Mouse (Mus musculus) fibroblast of lung, adult 2 months (primary cell): ENCODE measurements around the gene 2310022A10Rik.
"Not testable (repeated sequence)": the region's sequence is repeated elsewhere in the genome, so short reads cannot be mapped to it uniquely, and the experiment has no call there.

Source experiments
- DNase-seq: peaks from one replicate; pipeline ENCODE4 v3.0.0-alpha.2; 2011; ENCODE audit warnings: low read depth

The 2310022A10Rik gene

DNA sequence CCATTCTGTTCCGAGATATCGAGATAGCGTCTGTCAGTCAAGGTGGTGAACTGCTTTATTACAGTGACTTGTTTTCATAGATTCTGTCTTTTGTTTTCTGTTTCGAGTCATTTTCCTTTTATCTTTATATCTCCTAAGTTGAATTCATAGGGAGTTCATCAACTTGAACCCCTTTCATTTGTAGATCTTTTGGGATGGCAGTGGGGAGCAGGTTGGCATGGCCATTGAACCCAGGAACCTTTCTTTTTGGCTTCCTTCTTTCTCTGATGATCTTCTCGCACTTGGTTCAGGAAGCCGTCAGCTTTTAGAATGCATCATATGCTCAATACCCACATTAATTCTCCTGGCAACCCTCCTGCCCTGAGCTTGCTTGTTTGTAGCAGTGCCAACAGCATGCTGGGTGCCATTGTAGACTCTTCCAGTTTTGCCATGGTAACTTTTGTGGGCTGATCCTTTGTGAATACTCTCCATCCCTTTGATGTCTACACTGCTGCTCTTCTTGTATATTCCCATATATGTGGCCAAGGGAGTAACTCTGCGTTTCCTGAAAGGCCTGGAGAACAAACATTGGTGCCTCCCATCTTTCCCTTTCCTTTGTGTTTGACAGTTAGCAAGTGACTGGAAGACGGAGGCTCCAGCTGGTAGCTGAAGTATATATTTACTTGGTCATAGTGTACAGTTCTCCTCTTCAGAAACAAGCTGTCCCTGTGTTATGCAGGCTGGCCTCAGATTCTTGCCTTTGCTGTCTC is 60.9 kb downstream of the 2310022A10Rik start:
- no peak for DNase-seq

DNA sequence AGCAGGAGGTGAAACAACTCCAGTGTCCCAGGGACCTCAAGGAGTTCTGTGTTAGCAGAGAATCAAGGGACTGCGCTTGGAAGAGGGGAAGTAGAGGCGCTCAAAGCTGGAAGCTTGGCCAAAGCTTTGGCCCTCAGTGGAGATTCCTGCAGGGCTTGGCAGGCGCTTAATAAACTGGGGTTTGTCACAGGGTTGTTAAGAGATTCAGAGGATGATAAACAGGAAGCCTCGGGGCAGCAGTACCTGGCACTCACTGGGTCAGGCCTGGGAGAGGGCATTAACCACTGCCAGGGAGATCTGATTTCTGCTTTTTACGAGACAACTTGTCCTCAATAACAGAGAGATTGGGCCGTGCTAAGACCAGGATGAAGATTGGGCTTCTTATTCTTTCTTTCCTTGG is 68.0 kb downstream of the 2310022A10Rik start:
- no peak for DNase-seq

DNA sequence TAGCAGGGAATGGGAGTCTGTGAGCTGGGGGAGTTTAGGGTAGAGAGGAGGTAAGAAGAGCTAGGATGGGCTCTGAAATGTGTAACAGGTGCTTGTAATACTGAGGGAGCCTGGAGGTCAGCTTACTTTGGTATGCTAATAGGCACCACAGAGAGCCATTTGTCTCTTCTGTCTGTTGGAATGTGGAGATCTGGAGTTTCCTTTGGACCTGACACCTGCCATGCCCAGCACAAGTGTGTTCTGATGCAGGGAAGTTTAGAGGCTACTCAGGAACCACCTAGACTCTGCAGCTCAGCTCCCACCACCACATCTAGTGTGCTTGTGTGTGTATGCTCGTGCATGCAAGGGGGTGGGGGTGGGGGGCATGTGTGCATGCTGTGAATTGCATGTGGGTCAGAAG is 69.2 kb downstream of the 2310022A10Rik start:
- no peak for DNase-seq

DNA sequence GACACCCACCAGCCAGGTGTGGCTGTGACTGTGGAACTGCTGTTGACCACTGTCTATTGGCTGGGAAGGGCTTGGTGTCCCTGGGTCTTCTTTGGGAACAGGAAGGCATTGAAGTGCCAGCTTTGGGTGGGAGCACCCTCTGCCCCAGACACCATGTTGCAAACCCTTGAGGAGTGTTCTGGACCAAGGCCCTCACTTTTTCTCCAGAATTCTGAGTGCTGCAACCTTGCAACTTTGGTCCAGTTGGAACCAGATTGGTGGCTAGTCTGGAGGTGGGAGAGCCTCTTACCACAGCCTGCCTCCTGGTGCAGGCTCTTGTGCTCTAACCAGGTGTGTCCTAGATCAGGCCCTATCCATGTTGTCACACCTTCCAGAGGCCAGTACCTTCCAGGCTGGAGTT is 71.9 kb downstream of the 2310022A10Rik start:
- DNase-seq = no peak

DNA sequence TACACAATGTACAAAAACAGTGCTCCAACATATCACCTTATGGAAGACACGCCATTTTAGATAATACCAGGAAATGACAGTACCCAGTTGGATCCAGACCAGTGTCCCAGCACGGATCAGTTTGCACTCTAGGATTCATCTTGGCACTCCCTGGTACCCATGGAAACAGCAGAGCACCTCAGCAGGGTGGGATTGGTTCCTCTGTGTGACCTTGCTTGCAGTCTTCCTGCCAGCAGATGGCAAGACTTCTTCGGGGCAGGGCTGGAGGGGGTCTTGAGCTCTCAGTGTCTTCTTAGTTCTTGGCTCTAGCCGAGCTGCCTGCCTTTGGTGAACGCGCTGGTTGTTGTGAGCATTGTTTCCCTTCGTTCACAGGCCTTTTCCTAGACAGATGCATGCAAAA is 74.7 kb downstream of the 2310022A10Rik start:
- no peak for DNase-seq

DNA sequence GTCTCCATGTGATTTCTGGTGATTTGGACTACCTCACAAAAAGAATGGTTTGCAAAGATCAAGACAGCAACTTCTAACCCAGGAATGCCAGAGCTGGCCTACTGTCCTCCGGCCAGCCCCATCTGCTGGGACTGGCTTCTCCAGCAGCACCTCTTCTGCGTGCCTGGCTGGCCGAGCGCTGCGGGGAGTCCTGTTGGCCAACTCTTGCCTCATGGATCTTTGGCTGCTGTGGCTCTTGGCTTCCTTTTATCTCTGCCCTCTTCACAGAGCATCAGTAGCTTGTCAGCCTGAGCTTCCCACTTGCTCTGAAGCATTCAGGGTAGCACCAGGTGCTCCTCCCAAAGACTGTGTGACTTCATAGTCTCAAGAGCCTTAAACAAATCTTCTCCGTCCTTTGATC is 75.2 kb downstream of the 2310022A10Rik start:
- DNase-seq = no peak

DNA sequence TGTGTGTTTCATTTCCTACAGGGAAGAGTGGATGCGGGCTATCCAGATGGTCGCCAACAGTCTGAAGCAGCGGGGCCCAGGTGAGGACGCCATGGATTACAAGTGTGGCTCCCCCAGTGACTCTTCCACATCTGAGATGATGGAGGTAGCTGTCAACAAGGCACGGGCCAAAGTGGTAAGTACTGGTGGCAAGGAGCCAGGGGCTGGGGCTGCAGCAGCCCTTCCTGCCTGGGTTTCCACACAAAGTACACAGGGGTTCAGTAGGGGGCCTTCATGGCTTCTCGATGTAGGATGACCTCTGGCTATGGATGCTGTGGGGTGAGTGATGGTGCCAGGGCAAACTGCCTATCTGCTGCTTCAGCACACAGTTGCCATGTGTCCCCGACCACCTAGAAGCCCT is 75.8 kb downstream of the 2310022A10Rik start:
- DNase-seq = not testable (repeated sequence)

DNA sequence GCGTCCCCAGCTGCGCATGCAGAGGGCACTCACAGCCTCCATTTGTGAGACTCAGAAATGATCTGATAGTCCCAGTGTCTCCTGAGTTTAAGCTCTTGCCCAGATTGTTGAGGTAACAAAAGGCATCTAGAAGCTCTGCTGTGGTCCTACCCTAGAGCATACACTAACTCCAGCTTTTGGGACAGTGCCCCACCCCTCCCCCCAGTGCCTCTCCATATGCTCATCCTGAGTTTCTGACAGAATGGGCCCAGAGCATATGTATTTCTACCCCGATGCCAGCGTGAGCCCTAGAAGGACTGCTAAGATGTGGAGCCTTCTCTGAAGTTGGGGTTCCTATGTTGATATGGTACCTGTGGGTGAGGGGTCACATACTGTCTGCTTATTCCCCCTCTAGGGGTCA is 78.4 kb downstream of the 2310022A10Rik start:
- no peak for DNase-seq
